Mouse (Mus musculus): ENCODE measurements around the gene Vmn1r16. TPM values are rescaled to one million over a fixed set of nuclear protein-coding genes. Genes with fewer than 3 reads are reported as not detected.
"Not testable (repeated sequence)": the region's sequence is repeated elsewhere in the genome, so short reads cannot be mapped to it uniquely, and the experiment has no call there.

The Vmn1r16 gene
- not detected in 2 replicates for polyA plus RNA-seq (2015; fragmentation: Nextera tagmentation; extraction: Ambion mirVana)

DNA sequence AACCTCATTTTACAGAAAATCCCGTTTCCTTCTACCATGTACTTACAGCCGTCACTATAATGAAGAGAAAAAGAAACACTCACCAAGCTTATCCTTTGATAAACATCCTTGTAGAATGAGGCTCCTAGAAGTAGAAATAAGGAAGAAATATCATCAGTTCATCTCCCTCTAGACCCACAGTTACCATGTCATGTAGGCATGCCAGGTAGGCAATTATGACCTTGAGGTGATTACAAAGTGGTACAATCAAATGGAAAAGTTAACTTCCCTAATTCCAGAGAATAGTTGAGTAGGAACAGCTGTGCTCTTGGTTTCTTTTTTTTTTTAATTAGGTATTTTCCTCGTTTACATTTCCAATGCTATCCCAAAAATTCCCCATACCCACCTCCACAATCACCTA, at the start of gene Vmn1r16:
Vmn1r16 (minus strand) TSS at position 101 of the 400 bp plus-strand sequence.
- Histone ChIP-seq H3K27me3 (replicated peaks; ENCODE audit: insufficient read depth, low read length) (no peaks in the 10 kb centered on the region), H3K9ac (replicated peaks; ENCODE audit: low read depth) (no peak within 1 kb of the TSS), H3K9me3 (ENCODE audit: low read length) (no peaks in the 10 kb centered on the region), H3K4me3 (ENCODE audit: low read depth, low read length) (no peak within 1 kb of the TSS), H3K4me1 (ENCODE audit: insufficient read depth, low read depth, low read length) (no peaks in the 10 kb centered on the region), H3K27ac (ENCODE audit: low read length) (no peak within 1 kb of the TSS), H3K4me2 (replicated peaks; ENCODE audit: low read depth, low read length) (no peak within 1 kb of the TSS), H3K36me3 (ENCODE audit: insufficient read depth, low read length) (no peaks in the 10 kb centered on the region)
- TF ChIP-seq CTCF (IDR thresholded peaks at IDR 0.05): no peak
- TF ChIP-seq EP300 (IDR thresholded peaks at IDR 0.05): no peak
- 72% methylated on average over 3 of the region's 3 CpGs for WGBS
- peak; percentile 0 for DNase-seq (ENCODE audit: low spot score)
- ATAC-seq: no peak

GRCm38 (mm10) chr6:57367496-57367895, 38.2 kb upstream of the Vmn1r16 start:
- Histone ChIP-seq H3K27me3 (replicated peaks; ENCODE audit: insufficient read depth, low read length) (no peaks in the 10 kb centered on the region), H3K4me2 (replicated peaks; ENCODE audit: low read depth, low read length) (no peak overlapping the region), H3K27ac (ENCODE audit: low read length) (no peak overlapping the region), H3K9me3 (ENCODE audit: low read length) (no peaks in the 10 kb centered on the region), H3K36me3 (ENCODE audit: insufficient read depth, low read length) (no peaks in the 10 kb centered on the region), H3K9ac (replicated peaks; ENCODE audit: low read depth) (no peak overlapping the region), H3K4me1 (ENCODE audit: insufficient read depth, low read depth, low read length) (no peaks in the 10 kb centered on the region), H3K4me3 (ENCODE audit: low read depth, low read length) (no peak overlapping the region)
- DNase-seq (ENCODE audit: low spot score) (no peak), ATAC-seq (no peak)
- WGBS: 76% methylated on average over 1 of the region's 1 CpGs
- TF ChIP-seq CTCF (IDR thresholded peaks at IDR 0.05): no peak
- no peak for TF ChIP-seq EP300 (IDR thresholded peaks at IDR 0.05)

DNA sequence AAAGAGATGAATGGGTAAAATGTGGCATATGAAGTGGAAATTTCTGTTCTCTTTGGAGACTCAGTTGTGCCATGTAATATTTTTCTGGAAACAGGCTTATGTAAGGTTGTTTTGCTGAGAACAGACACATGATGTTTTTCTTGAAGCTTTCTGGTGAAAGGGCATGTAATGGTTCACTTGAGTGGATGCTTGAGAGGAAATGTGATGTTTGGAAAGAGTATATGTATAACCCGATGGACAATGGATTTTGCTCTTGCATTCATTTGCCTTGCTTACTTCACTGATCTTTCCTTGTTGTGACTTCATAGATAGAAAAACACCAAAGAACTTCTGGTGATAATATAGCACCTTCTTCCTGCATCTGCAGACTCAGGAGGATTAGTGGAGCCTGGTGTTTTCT, 36.6 kb upstream of the Vmn1r16 start:
- H3K9ac ChIP-seq (replicated peaks; ENCODE audit: low read depth); H3K4me1 ChIP-seq (ENCODE audit: insufficient read depth, low read depth, low read length); ATAC-seq; H3K9me3 ChIP-seq (ENCODE audit: low read length); H3K4me3 ChIP-seq (ENCODE audit: low read depth, low read length); H3K36me3 ChIP-seq (ENCODE audit: insufficient read depth, low read length); DNase-seq (ENCODE audit: low spot score); H3K4me2 ChIP-seq (replicated peaks; ENCODE audit: low read depth, low read length); H3K27me3 ChIP-seq (replicated peaks; ENCODE audit: insufficient read depth, low read length); H3K27ac ChIP-seq (ENCODE audit: low read length): not testable (repeated sequence)
- WGBS: 78% methylated on average over 1 of the region's 1 CpGs

DNA sequence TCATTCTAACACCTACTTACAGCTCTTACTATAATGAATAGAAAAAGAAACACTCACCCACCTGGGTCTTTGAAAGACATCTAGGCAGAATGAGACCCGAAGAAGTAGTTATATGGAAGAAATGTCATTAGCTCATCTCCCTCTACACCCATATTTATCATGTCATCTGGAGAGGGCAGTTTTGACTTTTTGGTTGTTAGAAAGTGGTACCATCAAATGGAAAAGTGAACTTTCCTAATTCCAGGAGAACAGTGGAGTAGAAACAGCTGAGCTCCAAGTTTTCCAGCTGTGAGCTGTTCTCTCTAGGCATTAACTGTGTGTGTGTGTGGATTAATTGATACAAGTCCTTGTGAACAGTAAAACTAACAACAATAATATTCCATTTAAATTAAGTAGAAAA, 34.3 kb upstream of the Vmn1r16 start, which contains the start of gene Vmn1r17:
Vmn1r17 (minus strand) TSS at position 101 of the 400 bp plus-strand sequence.
- Histone ChIP-seq H3K27me3 (replicated peaks; ENCODE audit: insufficient read depth, low read length) (no peaks in the 10 kb centered on the region), H3K36me3 (ENCODE audit: insufficient read depth, low read length) (no peaks in the 10 kb centered on the region), H3K9ac (replicated peaks; ENCODE audit: low read depth) (no peak within 1 kb of the TSS), H3K4me3 (ENCODE audit: low read depth, low read length) (no peak within 1 kb of the TSS), H3K4me1 (ENCODE audit: insufficient read depth, low read depth, low read length) (no peaks in the 10 kb centered on the region), H3K4me2 (replicated peaks; ENCODE audit: low read depth, low read length) (no peak within 1 kb of the TSS), H3K27ac (ENCODE audit: low read length) (no peak within 1 kb of the TSS), H3K9me3 (ENCODE audit: low read length) (no peaks in the 10 kb centered on the region)
- TF ChIP-seq EP300 (IDR thresholded peaks at IDR 0.05) (no peak), CTCF (IDR thresholded peaks at IDR 0.05) (no peak)
- DNase-seq (ENCODE audit: low spot score) (no peak), ATAC-seq (no peak)
- WGBS: 79% methylated on average over 1 of the region's 1 CpGs

DNA sequence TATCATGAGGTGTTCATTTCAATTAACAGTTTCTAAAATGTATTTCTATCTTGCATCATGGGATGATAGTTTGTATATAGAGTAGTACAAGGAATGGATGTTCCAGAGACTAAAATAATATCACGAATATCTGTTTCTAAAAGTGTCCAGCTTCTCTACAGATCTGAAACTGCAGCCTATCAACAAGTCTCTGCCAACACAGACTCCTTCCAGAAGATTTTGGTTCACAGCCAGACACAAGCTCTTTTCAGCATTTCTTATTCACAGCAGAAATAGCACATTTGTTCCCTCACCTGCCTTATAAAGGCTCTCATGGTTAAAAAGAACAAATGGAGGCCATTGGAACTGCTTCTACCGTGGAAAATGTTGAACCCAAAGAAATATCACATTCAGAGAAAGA, 27.6 kb upstream of the Vmn1r16 start:
- H3K9me3 ChIP-seq (ENCODE audit: low read length): no peaks in the 10 kb centered on the region
- no peak overlapping the region for H3K4me3 ChIP-seq (ENCODE audit: low read depth, low read length)
- no peaks in the 10 kb centered on the region for H3K4me1 ChIP-seq (ENCODE audit: insufficient read depth, low read depth, low read length)
- TF ChIP-seq EP300 (IDR thresholded peaks at IDR 0.05) (no peak), CTCF (IDR thresholded peaks at IDR 0.05) (no peak)
- H3K9ac ChIP-seq (replicated peaks; ENCODE audit: low read depth): no peak overlapping the region
- H3K27me3 ChIP-seq (replicated peaks; ENCODE audit: insufficient read depth, low read length): no peaks in the 10 kb centered on the region
- WGBS: 61% methylated on average over 2 of the region's 2 CpGs
- no peak overlapping the region for H3K4me2 ChIP-seq (replicated peaks; ENCODE audit: low read depth, low read length)
- ATAC-seq (no peak), DNase-seq (ENCODE audit: low spot score) (no peak)
- no peaks in the 10 kb centered on the region for H3K36me3 ChIP-seq (ENCODE audit: insufficient read depth, low read length)
- no peak overlapping the region for H3K27ac ChIP-seq (ENCODE audit: low read length)

DNA sequence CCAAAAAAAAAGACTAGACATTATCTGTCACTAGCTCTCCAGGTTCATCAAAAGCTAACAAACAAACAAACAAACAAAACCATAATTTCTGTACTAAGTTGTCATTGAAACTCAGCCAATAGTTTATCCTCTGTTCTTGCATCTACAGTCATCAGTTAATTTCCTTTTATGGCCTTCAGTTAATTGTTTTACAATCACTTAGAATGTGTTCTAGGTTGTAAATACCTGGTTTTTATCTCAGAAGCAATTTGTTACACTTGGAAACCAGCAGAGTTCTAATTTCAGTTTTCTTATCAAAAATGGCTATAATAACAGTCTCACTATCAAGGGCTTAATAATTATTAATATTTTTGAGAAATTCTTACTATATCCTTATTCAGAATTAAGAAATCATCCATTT, 3.1 kb downstream of the Vmn1r16 start:
- Histone ChIP-seq H3K27ac (ENCODE audit: low read length) (no peak overlapping the region), H3K4me3 (ENCODE audit: low read depth, low read length) (no peak overlapping the region), H3K9me3 (ENCODE audit: low read length) (no peaks in the 10 kb centered on the region), H3K36me3 (ENCODE audit: insufficient read depth, low read length) (no peaks in the 10 kb centered on the region), H3K27me3 (replicated peaks; ENCODE audit: insufficient read depth, low read length) (no peaks in the 10 kb centered on the region), H3K4me2 (replicated peaks; ENCODE audit: low read depth, low read length) (no peak overlapping the region), H3K9ac (replicated peaks; ENCODE audit: low read depth) (no peak overlapping the region), H3K4me1 (ENCODE audit: insufficient read depth, low read depth, low read length) (no peaks in the 10 kb centered on the region)
- no peak for TF ChIP-seq CTCF (IDR thresholded peaks at IDR 0.05)
- no peak for TF ChIP-seq EP300 (IDR thresholded peaks at IDR 0.05)
- ATAC-seq (no peak), DNase-seq (ENCODE audit: low spot score) (peak; percentile 2)

GRCm38 (mm10) chr6:57278952-57279351, 50.3 kb downstream of the Vmn1r16 start:
- H3K9me3 ChIP-seq (ENCODE audit: low read length): no peaks in the 10 kb centered on the region
- H3K4me3 ChIP-seq (ENCODE audit: low read depth, low read length): no peak overlapping the region
- no peak for DNase-seq (ENCODE audit: low spot score)
- ATAC-seq: no peak
- TF ChIP-seq EP300 (IDR thresholded peaks at IDR 0.05): no peak
- no peak for TF ChIP-seq CTCF (IDR thresholded peaks at IDR 0.05)
- H3K4me2 ChIP-seq (replicated peaks; ENCODE audit: low read depth, low read length): no peak overlapping the region
- H3K27ac ChIP-seq (ENCODE audit: low read length): no peak overlapping the region
- H3K4me1 ChIP-seq (ENCODE audit: insufficient read depth, low read depth, low read length): no peaks in the 10 kb centered on the region
- H3K36me3 ChIP-seq (ENCODE audit: insufficient read depth, low read length): no peaks in the 10 kb centered on the region
- no peaks in the 10 kb centered on the region for H3K27me3 ChIP-seq (replicated peaks; ENCODE audit: insufficient read depth, low read length)
- H3K9ac ChIP-seq (replicated peaks; ENCODE audit: low read depth): no peak overlapping the region

Data from lung, postnatal 0 days (tissue).